Mouse (Mus musculus): ENCODE data around the gene Nin.

DNA sequence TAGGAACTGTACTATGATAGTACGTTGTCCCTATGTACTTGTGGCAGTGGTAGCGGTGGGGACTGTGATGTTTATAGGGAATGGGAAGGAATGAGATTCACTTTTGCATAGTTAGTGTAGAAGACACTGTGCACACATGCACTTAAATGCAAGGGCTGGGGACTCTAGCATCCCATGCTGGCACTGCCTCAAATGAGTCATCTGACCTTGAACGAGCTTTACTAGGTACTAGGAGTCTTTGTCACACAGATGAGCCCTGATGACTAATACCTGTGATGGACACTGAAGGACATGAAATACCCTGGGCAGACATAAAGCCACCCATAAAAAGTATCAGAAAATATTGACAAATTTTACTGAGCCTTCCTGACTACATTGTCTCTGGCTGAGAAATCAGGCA, 16.2 kb downstream of the Nin start:
- TF ChIP-seq POLR2A (IDR thresholded peaks at IDR 0.05; ENCODE audit: low read depth, low read length) (no peak), CTCF (IDR thresholded peaks at IDR 0.05; ENCODE audit: borderline replicate concordance, insufficient read depth, low read length) (no peak)
